Mouse (Mus musculus) heart, embryonic 10.5 days (tissue): ENCODE measurements around the gene Atp2a2. TPM values are rescaled to one million over a fixed set of nuclear protein-coding genes. Genes with fewer than 3 reads are reported as not detected.
A peak's percentile ranks its signal among the peaks of the same experiment; 100 is the strongest.

Source experiments
- DNase-seq: peaks from one replicate; pipeline ENCODE4 v3.0.0-alpha.2; 2017; ENCODE audit warnings: low spot score
- H3K27ac ChIP-seq: fragments of 300-500 bp; sonication (generic); 2 replicates; pipeline ENCODE4 v1.5.1; 2016; ENCODE audit warnings: mild to moderate bottlenecking
- H3K27me3 ChIP-seq: fragments of 300-500 bp; sonication (generic); 2 replicates; pipeline ENCODE4 v1.6.1; 2016; ENCODE audit warnings: mild to moderate bottlenecking; ENCODE audit not compliant: poor library complexity, insufficient read depth, severe bottlenecking
- H3K36me3 ChIP-seq: fragments of 300-500 bp; sonication (generic); 2 replicates; pipeline ENCODE4 v1.6.1; 2016; ENCODE audit warnings: mild to moderate bottlenecking, moderate library complexity
- H3K4me1 ChIP-seq: fragments of 300-500 bp; sonication (generic); 2 replicates; pipeline ENCODE4 v1.6.1; 2016; ENCODE audit warnings: mild to moderate bottlenecking
- H3K4me3 ChIP-seq: fragments of 300-500 bp; sonication (generic); 2 replicates; pipeline ENCODE4 v1.5.1; 2016; ENCODE audit warnings: mild to moderate bottlenecking, moderate library complexity
- H3K9me3 ChIP-seq: fragments of 300-500 bp; sonication (generic); 2 replicates; pipeline ENCODE4 v1.6.1; 2016; ENCODE audit warnings: mild to moderate bottlenecking, moderate library complexity
- WGBS: fragments of 180-500 bp; shearing (Covaris S2); methylation state at CpG from one replicate; pipeline ENCODE4 v1.1.7; 2016; 5-methylcytosine and 5-hydroxymethylcytosine counted together
- polyA plus RNA-seq: library from polyadenylated mRNA; unstranded; fragments of >200 nt; fragmentation: Nextera tagmentation; extraction: Ambion mirVana; gene quantifications from 2 replicates; pipeline ENCODE4 v1.2.1, GENCODE M21; 2016

Gene Atp2a2
- polyA plus RNA-seq, 1 experiment from 2014 or later = 205 TPM

DNA sequence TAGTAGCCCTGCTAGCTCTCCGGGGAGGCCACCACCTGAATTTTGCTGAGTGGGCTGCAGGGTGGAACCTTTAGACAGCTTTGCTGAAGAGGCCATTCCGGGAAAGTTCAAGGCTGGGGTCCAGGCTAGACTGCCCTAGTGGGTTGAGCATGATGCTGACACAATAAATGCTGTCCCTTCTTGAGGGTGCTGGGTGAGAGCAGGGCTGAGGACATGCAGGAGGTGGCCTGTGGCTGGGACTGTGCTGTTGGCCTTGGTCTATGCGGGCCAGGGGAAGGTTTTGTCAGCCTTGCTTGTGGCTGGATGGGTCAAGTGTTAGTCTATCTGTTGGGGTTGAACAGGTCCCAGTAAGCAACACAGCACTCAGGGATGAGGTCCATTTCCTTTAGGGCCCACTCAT is 47.1 kb downstream of the Atp2a2 start:
- DNase-seq = no peak
- Histone ChIP-seq H3K4me1 (peaks cover 15% of the 10 kb centered on the region; the same call in 1 of the 2 replicates), H3K27me3 (no peaks in the 10 kb centered on the region), H3K36me3 (peaks cover 85% of the 10 kb centered on the region), H3K27ac (no peak overlapping the region), H3K9me3 (no peaks in the 10 kb centered on the region), H3K4me3 (no peak overlapping the region)
- 88% methylated on average over 3 of the region's 3 CpGs for WGBS

GRCm38 (mm10) chr5:122454442-122454841 is 47.6 kb downstream of the Atp2a2 start:
- no peak overlapping the region for H3K27ac ChIP-seq
- no peak for DNase-seq
- WGBS = 93% methylated on average over 4 of the region's 4 CpGs
- no peak overlapping the region for H3K4me3 ChIP-seq
- no peaks in the 10 kb centered on the region for H3K9me3 ChIP-seq
- peaks cover 15% of the 10 kb centered on the region; the same call in 1 of the 2 replicates for H3K4me1 ChIP-seq
- peaks cover 80% of the 10 kb centered on the region for H3K36me3 ChIP-seq
- no peaks in the 10 kb centered on the region for H3K27me3 ChIP-seq

GRCm38 (mm10) chr5:122453188-122453587 is 48.8 kb downstream of the Atp2a2 start:
- H3K9me3 ChIP-seq = no peaks in the 10 kb centered on the region
- no peak overlapping the region for H3K4me3 ChIP-seq
- peaks cover 15% of the 10 kb centered on the region; the same call in 1 of the 2 replicates for H3K4me1 ChIP-seq
- 66% methylated on average over 6 of the region's 6 CpGs for WGBS
- no peak for DNase-seq
- H3K27ac ChIP-seq = no peak overlapping the region; the same call in 1 of the 2 replicates
- peaks cover 68% of the 10 kb centered on the region for H3K36me3 ChIP-seq
- no peaks in the 10 kb centered on the region for H3K27me3 ChIP-seq

DNA sequence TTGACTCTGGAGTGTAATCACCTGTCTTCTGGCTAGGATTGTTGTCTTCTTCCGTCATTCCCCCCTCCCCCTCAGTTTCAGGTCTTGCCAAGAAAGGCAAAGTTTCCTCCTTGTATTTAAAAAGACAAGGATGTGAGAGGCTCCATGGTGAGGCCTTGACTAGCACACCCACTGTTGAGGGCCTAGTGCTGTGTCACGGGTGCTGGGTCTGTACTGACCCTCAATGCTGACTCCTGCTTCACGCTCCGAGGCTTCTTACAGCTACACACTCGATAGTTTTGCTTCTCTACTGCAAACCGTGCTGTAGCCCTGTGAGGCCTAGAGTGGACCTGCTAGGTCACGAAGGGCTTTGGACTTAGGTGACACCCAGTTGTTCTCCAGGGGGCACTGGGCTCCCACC is 49.8 kb downstream of the Atp2a2 start:
- WGBS = 69% methylated on average over 7 of the region's 7 CpGs
- peaks cover 15% of the 10 kb centered on the region; the same call in 1 of the 2 replicates for H3K4me1 ChIP-seq
- H3K4me3 ChIP-seq = no peak overlapping the region
- DNase-seq = no peak
- H3K36me3 ChIP-seq = peaks cover 61% of the 10 kb centered on the region
- peak overlapping the region; percentile 6; the same call in 1 of the 2 replicates for H3K27ac ChIP-seq
- H3K9me3 ChIP-seq = no peaks in the 10 kb centered on the region
- H3K27me3 ChIP-seq = no peaks in the 10 kb centered on the region

- 79% methylated on average over 5 of the region's 5 CpGs for WGBS
- Histone ChIP-seq H3K4me3 (no peak overlapping the region), H3K27ac (0 out of 2 replicates have a peak overlapping the region, but pooled peaks have one; percentile 49), H3K4me1 (peaks cover 15% of the 10 kb centered on the region; the same call in 1 of the 2 replicates), H3K36me3 (peaks cover 60% of the 10 kb centered on the region), H3K9me3 (no peaks in the 10 kb centered on the region), H3K27me3 (no peaks in the 10 kb centered on the region)
- no peak for DNase-seq
Measured at GRCm38 (mm10) chr5:122451324-122451723, 50.7 kb downstream of the Atp2a2 start.

DNA sequence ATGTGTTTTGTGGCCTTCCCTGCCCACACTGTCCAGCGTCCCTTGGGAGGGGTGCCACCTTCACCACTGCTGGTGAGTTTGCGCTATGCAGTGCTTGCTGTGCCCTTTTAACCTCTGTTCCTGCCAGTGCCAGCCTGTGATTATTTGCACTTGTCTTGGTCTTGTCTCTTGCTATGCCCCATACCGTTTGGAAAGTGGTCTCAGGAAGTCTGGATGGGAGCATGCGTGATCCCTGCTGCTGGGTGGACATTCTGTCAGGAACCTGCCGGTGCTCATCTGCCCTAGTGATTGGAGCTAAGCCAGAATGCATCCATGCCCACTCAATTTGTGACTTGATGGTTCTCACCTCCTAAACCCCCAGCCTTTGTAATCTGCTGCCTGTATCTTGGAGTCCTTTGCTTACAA is 51.1 kb downstream of the Atp2a2 start:
- Histone ChIP-seq H3K9me3 (no peaks in the 10 kb centered on the region), H3K4me1 (peaks cover 15% of the 10 kb centered on the region; the same call in 1 of the 2 replicates), H3K4me3 (no peak overlapping the region), H3K27ac (no peak overlapping the region; the same call in 1 of the 2 replicates), H3K36me3 (peaks cover 60% of the 10 kb centered on the region), H3K27me3 (no peaks in the 10 kb centered on the region)
- 60% methylated on average over 5 of the region's 5 CpGs for WGBS
- DNase-seq = no peak

GRCm38 (mm10) chr5:122449946-122450345 is 52.1 kb downstream of the Atp2a2 start:
- Histone ChIP-seq H3K4me3 (no peak overlapping the region), H3K4me1 (peaks cover 11% of the 10 kb centered on the region; the same call in 1 of the 2 replicates), H3K27me3 (no peaks in the 10 kb centered on the region), H3K27ac (no peak overlapping the region), H3K36me3 (peaks cover 60% of the 10 kb centered on the region), H3K9me3 (no peaks in the 10 kb centered on the region)
- no peak for DNase-seq
- 74% methylated on average over 7 of the region's 7 CpGs for WGBS

DNA sequence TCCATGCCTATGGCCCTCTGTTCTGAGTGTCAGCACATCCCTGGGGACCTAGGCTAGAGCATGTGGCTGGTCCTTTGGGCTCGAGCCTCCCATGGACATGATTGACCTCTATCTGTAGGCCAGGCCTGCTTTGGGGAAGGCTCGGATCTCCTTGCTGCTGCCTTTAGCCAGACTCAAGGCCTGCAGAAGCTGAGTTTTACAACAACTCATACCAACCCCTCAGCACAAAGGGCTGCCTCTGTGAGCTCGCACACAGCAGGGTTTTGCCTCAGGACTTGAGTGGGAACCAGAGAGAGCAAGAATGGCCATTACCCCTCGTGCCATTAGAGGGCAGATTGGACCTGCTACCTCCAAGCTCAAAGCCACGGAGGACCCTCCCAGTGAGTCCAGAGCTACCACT is 53.2 kb downstream of the Atp2a2 start:
- Histone ChIP-seq H3K27me3 (no peaks in the 10 kb centered on the region), H3K4me3 (no peak overlapping the region), H3K36me3 (peaks cover 60% of the 10 kb centered on the region), H3K4me1 (0 out of 2 replicates have a peak, but pooled peaks cover 5% of the 10 kb centered on the region), H3K9me3 (no peaks in the 10 kb centered on the region), H3K27ac (peak overlapping the region; percentile 1; the same call in 1 of the 2 replicates)
- 77% methylated on average over 5 of the region's 5 CpGs for WGBS
- no peak for DNase-seq

GRCm38 (mm10) chr5:122447857-122448256 is 54.2 kb downstream of the Atp2a2 start:
- Histone ChIP-seq H3K27me3 (no peaks in the 10 kb centered on the region), H3K9me3 (no peaks in the 10 kb centered on the region), H3K4me1 (0 out of 2 replicates have a peak, but pooled peaks cover 5% of the 10 kb centered on the region), H3K4me3 (no peak overlapping the region), H3K36me3 (peaks cover 60% of the 10 kb centered on the region), H3K27ac (no peak overlapping the region)
- DNase-seq = no peak
- WGBS = 89% methylated on average over 8 of the region's 8 CpGs

GRCm38 (mm10) chr5:122445051-122445610 is 56.9 kb downstream of the Atp2a2 start:
- no peak for DNase-seq
- Histone ChIP-seq H3K36me3 (peaks cover 72% of the 10 kb centered on the region), H3K27me3 (no peaks in the 10 kb centered on the region), H3K9me3 (no peaks in the 10 kb centered on the region), H3K4me3 (no peak overlapping the region), H3K4me1 (no peaks in the 10 kb centered on the region), H3K27ac (no peak overlapping the region)
- 87% methylated on average over 11 of the region's 11 CpGs for WGBS

DNA sequence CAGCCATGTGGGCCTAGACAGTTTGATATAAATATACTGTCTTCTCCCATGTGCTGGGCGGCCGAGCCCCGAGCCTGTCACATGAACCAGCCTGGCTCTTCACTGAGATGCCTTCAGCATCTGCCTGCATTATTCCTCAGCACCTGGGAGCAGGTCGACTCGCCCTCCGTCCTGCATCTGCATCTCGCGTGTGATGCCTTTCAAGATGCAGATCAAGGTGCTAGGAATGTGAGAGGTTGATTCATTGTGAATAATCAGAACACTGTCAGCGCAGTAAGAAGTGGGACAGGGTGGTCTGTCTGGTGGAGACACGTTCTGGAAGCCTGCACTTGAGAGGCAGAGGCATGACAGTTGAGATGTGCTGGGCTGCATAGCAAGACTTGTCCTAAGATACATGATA is 57.5 kb downstream of the Atp2a2 start:
- Histone ChIP-seq H3K36me3 (peaks cover 79% of the 10 kb centered on the region), H3K27ac (no peak overlapping the region), H3K4me1 (no peaks in the 10 kb centered on the region), H3K9me3 (no peaks in the 10 kb centered on the region), H3K4me3 (no peak overlapping the region), H3K27me3 (no peaks in the 10 kb centered on the region)
- DNase-seq = no peak
- 93% methylated on average over 10 of the region's 10 CpGs for WGBS

DNA sequence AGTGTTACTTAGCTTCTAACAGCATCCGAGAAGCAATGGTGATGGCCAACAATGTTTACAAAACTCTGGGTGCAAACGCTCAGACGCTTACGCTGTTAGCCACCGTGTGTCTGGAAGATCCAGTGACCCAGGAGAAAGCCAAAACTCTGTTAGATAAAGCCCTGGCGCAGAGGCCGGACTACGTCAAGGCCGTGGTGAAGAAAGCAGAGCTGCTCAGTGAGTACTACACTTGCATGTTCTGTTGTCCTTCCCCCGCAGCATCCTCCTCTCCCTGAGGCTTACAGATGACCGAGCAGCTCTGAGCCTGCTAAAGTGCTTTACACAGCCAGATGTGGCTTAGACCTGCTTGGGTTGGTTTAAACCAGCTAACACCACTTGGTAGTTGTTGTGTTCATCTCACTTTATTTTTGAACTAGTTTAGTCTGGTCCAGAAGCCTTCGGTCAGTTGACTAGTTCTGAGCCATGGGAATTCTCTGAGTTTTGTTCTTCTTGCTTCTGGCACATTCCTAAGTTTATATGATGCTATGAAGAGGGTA is 61.9 kb downstream of the Atp2a2 start:
- 0 out of 2 replicates have a peak, but pooled peaks cover 3% of the 10 kb centered on the region for H3K4me1 ChIP-seq
- H3K27ac ChIP-seq = no peak overlapping the region
- no peaks in the 10 kb centered on the region for H3K27me3 ChIP-seq
- peaks cover 100% of the 10 kb centered on the region for H3K36me3 ChIP-seq
- DNase-seq = no peak
- H3K9me3 ChIP-seq = no peaks in the 10 kb centered on the region
- 95% methylated on average over 12 of the region's 12 CpGs for WGBS
- no peak overlapping the region for H3K4me3 ChIP-seq

GRCm38 (mm10) chr5:122439400-122440094 is 62.5 kb downstream of the Atp2a2 start:
- Histone ChIP-seq H3K27ac (no peak overlapping the region), H3K9me3 (no peaks in the 10 kb centered on the region), H3K27me3 (no peaks in the 10 kb centered on the region), H3K4me3 (no peak overlapping the region), H3K4me1 (0 out of 2 replicates have a peak, but pooled peaks cover 3% of the 10 kb centered on the region), H3K36me3 (peaks cover 100% of the 10 kb centered on the region)
- no peak for DNase-seq
- 87% methylated on average over 19 of the region's 19 CpGs for WGBS
